Comparison of ENCODE assay signal across 8 mouse cellular contexts in genomic region chr7:49953546-49954181, GRCm38 (mm10). TPM values are rescaled to one million over a fixed set of nuclear protein-coding genes. Genes with fewer than 3 reads are reported as not detected.
DNase-seq lines count a peak whose midpoint lies in the region; TF ChIP-seq lines count a peak whose summit lies in the region.

No protein-coding gene starts in this region.

- intact Hi-C loops in left cerebral cortex, adult 2 months (cut with DNase I) = loop anchor here (2.0 kb wide), 2 partner anchors 531 to 1481 kb away; no protein-coding TSS in a partner anchor

- H3K27ac ChIP-seq in left cerebral cortex, adult 2 months = no peak overlapping the region

- TF ChIP-seq CTCF in left cerebral cortex, adult 2 months (IDR thresholded peaks at IDR 0.05) = peak; percentile 75

- no peak overlapping the region for H3K4me3 ChIP-seq in left cerebral cortex, adult 2 months

- DNase-seq in adrenal gland, postnatal 14 days = peak; percentile 17
- no peak for DNase-seq in adrenal gland, adult 18-20 months (ENCODE audit: low spot score in 2 of 2)
- DNase-seq in left cerebral cortex, adult 2 months (ENCODE audit: extremely low spot score in 1 of 2, low spot score in 2 of 2) = peak in 1 of 2 experiments; percentile 19
- no peak for DNase-seq in left cerebral cortex, adult 8-10 months (ENCODE audit: low spot score in 2 of 2)
- DNase-seq in cerebellum, adult 8-10 months = peak; percentile 15
- peak; percentile 69 for DNase-seq in layer of hippocampus, adult 9-10 months (ENCODE audit: low spot score)
- DNase-seq in ovary, postnatal 10 days (ENCODE audit: low spot score) = no peak
- DNase-seq in testis, postnatal 14 days (ENCODE audit: low spot score) = no peak

RNA-seq across cellular contexts. Expression of gene Nell1, which starts 21.0 kb away (rescaled TPM):
- 1.9 and 2.1 TPM in 2 replicates for total RNA-seq in adrenal gland, postnatal 14 days (2021)
- under 1 TPM; 0.10 to 0.60 TPM for total RNA-seq in adrenal gland, adult 18-20 months (2021)
- total RNA-seq in left cerebral cortex, adult 2 months (2021) = 10 to 100 TPM; 65.5 to 66.5 TPM
- 10 to 100 TPM; 60.2 to 67.6 (median 63.0) TPM for total RNA-seq in left cerebral cortex, adult 8-10 months (2022)

RNA-seq across cellular contexts. Expression of gene Slc6a5, which starts 43.7 kb away (rescaled TPM):
- 1.1 and 1.7 TPM in 2 replicates for total RNA-seq in adrenal gland, postnatal 14 days (2021)
- 1 to 10 TPM; 4.5 to 8.8 TPM for total RNA-seq in adrenal gland, adult 18-20 months (2021)
- total RNA-seq in left cerebral cortex, adult 2 months (2021) = under 1 TPM; 0.07 TPM
- under 1 TPM in 3 of 4 experiments, not detected in 1; 0.09 to 0.15 (median 0.14) TPM for total RNA-seq in left cerebral cortex, adult 8-10 months (2022)

Comparison
In these comparisons a context has a peak if more than half of its experiments do, and no peak if none do; other contexts are left out.
1. DNase-seq: peak in adrenal gland, postnatal 14 days (single experiment), cerebellum, adult 8-10 months (single experiment) and layer of hippocampus, adult 9-10 months (single experiment); none in adrenal gland, adult 18-20 months (0 of 2), left cerebral cortex, adult 8-10 months (0 of 2), ovary, postnatal 10 days (single experiment) and testis, postnatal 14 days (single experiment).
2. RNA of gene Nell1, which starts 21.0 kb away (total RNA-seq): 65.5 to 66.5 TPM in left cerebral cortex, adult 2 months and 60.2 to 67.6 TPM in left cerebral cortex, adult 8-10 months; 1.9 to 2.1 TPM in adrenal gland, postnatal 14 days and 0.10 to 0.60 TPM in adrenal gland, adult 18-20 months; every median in the first group is over 10 times any median in the second.